Mouse (Mus musculus) heart, postnatal 0 days (tissue): Measurements from ENCODE around the gene Chchd6.

ENCODE experiments used
- CTCF ChIP-seq: IDR thresholded peaks from 2 replicates; pipeline ENCODE4 v1.5.1; 2016; ENCODE audit warnings: antibody characterized with exemption, control low read depth, low read depth
- EP300 ChIP-seq: IDR thresholded peaks from 2 replicates; pipeline ENCODE4 v1.6.1; 2016; ENCODE audit warnings: antibody characterized with exemption, low read depth

- TF ChIP-seq CTCF (no peak), EP300 (no peak)
Measured at GRCm38 (mm10) chr6:89583170-89583569, 12.3 kb downstream of the Chchd6 start.
